ENCODE assay signal across 15 mouse cellular contexts in the genomic region with DNA sequence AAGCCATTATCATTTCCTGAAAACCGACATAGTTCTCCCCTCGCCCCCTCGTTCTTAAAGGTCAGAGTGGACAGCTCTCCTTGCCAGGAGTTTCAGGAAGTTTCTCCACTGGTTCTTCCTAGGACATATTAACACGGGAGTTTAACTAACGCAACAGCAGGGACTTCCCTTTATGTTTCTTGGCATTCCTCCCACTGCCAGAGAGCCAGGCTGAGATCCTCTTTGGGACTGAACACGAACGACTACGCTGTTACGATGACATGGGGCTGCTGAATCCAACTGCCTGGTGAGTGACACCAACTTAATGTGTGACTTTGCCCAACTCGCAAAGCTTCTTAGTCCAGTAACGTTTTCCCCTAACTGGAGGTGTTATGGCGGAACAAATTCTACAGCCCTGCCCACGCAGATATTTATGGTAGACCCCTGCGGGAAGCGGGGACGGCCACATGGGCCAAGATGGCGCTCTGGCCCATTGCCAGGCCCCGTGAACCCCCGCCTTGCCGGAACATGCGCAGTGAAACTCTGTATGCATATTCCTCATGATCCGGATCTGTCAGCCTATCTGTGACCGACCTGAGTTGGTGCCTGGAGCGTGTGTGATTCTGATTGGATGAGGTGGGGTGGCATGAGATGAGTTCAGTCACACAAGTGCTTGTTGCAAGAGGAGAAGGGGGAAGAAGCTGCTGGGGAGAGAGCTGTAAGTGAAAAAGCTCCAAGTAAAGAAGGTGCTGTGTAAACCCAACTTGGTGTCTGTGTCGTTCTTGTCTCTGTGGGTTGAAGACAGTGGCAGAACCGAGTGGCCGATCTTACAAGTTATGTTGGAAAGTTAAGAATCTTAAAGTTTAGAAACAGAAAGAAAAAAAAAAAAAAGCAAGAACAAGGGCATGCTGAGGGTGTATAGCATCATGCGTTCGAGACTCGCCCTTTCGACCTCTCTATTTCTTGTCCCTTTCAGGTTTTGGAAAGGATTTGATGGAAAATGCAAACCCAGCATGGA. TPM values are rescaled to one million over a fixed set of nuclear protein-coding genes. Genes with fewer than 3 reads are reported as not detected.
A peak's percentile ranks its signal among the peaks of the same experiment; 100 is the strongest.
DNase-seq lines count a peak whose midpoint lies in the region; ATAC-seq and TF ChIP-seq lines count a peak whose summit lies in the region.
"Had no signal": no experiment of that assay in that cellular context is flagged by ENCODE, and none has a peak within 500 bp of the region (broad histone marks: within the 10 kb centered on the region; RNA-seq: fewer than 3 reads in every experiment).

No protein-coding gene starts in this region.

- no peaks in the 10 kb centered on the region for H3K27me3 ChIP-seq in lung, embryonic 14.5 days (ENCODE audit: insufficient read depth, low read length)
- no peaks in the 10 kb centered on the region for H3K27me3 ChIP-seq in hindbrain, embryonic 11.5 days (ENCODE audit: control insufficient read depth, insufficient read depth, low read length)
- H3K27me3 ChIP-seq: megakaryocyte, embryonic 14.5 days; Patski had no signal

- no peaks in the 10 kb centered on the region for H3K9me3 ChIP-seq in lung, embryonic 14.5 days (ENCODE audit: low read depth, low read length)
- H3K9me3 ChIP-seq in hindbrain, embryonic 11.5 days (ENCODE audit: control insufficient read depth, low read length) = no peaks in the 10 kb centered on the region
- H3K9me3 ChIP-seq: megakaryocyte, embryonic 14.5 days had no signal

- TF ChIP-seq CTCF in gastrocnemius, adult 2 months (IDR thresholded peaks at IDR 0.05) = no peak
- TF ChIP-seq CTCF in lung, embryonic 14.5 days (IDR thresholded peaks at IDR 0.05; ENCODE audit: low read depth) = no peak

- intact Hi-C loops in gastrocnemius, adult 2 months (cut with DNase I) = no loop called here
- intact Hi-C loops in gastrocnemius, postnatal 36 days (cut with DNase I) = no loop called here

- 82% methylated on average over 31 of the region's 31 CpGs for WGBS in lung, embryonic 14.5 days
- WGBS in hindbrain, embryonic 11.5 days = 92% methylated on average over 31 of the region's 31 CpGs

- ATAC-seq in lung, embryonic 14.5 days (ENCODE audit: insufficient read depth) = no peak
- ATAC-seq in hindbrain, embryonic 11.5 days (ENCODE audit: low FRiP score) = no peak
- ATAC-seq: hindbrain, embryonic 16.5 days had no signal

- H3K27ac ChIP-seq in gastrocnemius, adult 2 months = peak overlapping the region; percentile 38; the same call in 1 of the 2 replicates
- no peak overlapping the region for H3K27ac ChIP-seq in lung, embryonic 14.5 days (ENCODE audit: low read depth)
- no peak overlapping the region for H3K27ac ChIP-seq in hindbrain, embryonic 11.5 days (ENCODE audit: low read depth, low read length)

- no peak for DNase-seq in gastrocnemius, adult 2 months
- no peak for DNase-seq in gastrocnemius, postnatal 36 days
- peak; percentile 42 for DNase-seq in lung, embryonic 14.5 days
- DNase-seq in lung, postnatal 14 days = no peak
- DNase-seq in ZHBTc4 (ENCODE audit: low read depth, low spot score) = peak; percentile 91
- peak; percentile 34 to 36 for DNase-seq in cerebellum, postnatal 36 days
- no peak for DNase-seq in retina, postnatal 1 day
- DNase-seq in hindbrain, embryonic 11.5 days (ENCODE audit: low spot score) = no peak
- DNase-seq: kidney, postnatal 14 days; thymus, postnatal 14 days had no signal

- no peaks in the 10 kb centered on the region for H3K4me1 ChIP-seq in lung, embryonic 14.5 days (ENCODE audit: insufficient read depth)
- H3K4me1 ChIP-seq in hindbrain, embryonic 11.5 days (replicated peaks; ENCODE audit: control insufficient read depth, insufficient read depth, low read length) = no peaks in the 10 kb centered on the region
- H3K4me1 ChIP-seq: megakaryocyte, embryonic 14.5 days had no signal

- peak overlapping the region; percentile 41 for H3K4me3 ChIP-seq in gastrocnemius, adult 2 months
- no peak overlapping the region for H3K4me3 ChIP-seq in lung, embryonic 14.5 days (ENCODE audit: low read depth, low read length)
- H3K4me3 ChIP-seq in hindbrain, embryonic 11.5 days (ENCODE audit: low read depth, low read length) = no peak overlapping the region
- H3K4me3 ChIP-seq: megakaryocyte, embryonic 14.5 days had no signal

- no peak overlapping the region for H3K9ac ChIP-seq in lung, embryonic 14.5 days
- no peak overlapping the region for H3K9ac ChIP-seq in hindbrain, embryonic 11.5 days (ENCODE audit: low read depth, low read length)

- H3K36me3 ChIP-seq in lung, embryonic 14.5 days (ENCODE audit: insufficient read depth) = no peaks in the 10 kb centered on the region
- no peaks in the 10 kb centered on the region for H3K36me3 ChIP-seq in hindbrain, embryonic 11.5 days (ENCODE audit: control insufficient read depth, insufficient read depth, low read length)

- no peak overlapping the region for H3K4me2 ChIP-seq in lung, embryonic 14.5 days
- no peak overlapping the region for H3K4me2 ChIP-seq in hindbrain, embryonic 11.5 days (replicated peaks; ENCODE audit: low read depth, low read length)
- H3K4me2 ChIP-seq: liver, embryonic 11.5 days had no signal

RNA-seq across cellular contexts. Expression of gene Tmem30c, which starts 12.1 kb away (rescaled TPM):
- not detected for total RNA-seq in gastrocnemius, adult 2 months (2021)
- not detected for total RNA-seq in gastrocnemius, postnatal 36 days (2021)
- 0.07 TPM in 1 of 2 replicates, not detected in the other for polyA plus RNA-seq in lung, embryonic 14.5 days (2014; fragmentation: Nextera tagmentation; extraction: Ambion mirVana)
- polyA plus RNA-seq in hindbrain, embryonic 11.5 days (2014; fragmentation: Nextera tagmentation; extraction: Ambion mirVana) = 0.17 and 0.20 TPM in 2 replicates
- polyA plus RNA-seq: heart, embryonic 14.5 days; liver, embryonic 11.5 days; Patski had no signal

RNA-seq across cellular contexts. Expression of gene Tbc1d23, which starts 49.2 kb away (rescaled TPM):
- total RNA-seq in gastrocnemius, adult 2 months (2021) = 10 to 100 TPM; 19.2 to 19.5 TPM
- total RNA-seq in gastrocnemius, postnatal 36 days (2021) = 10 to 100 TPM; 16.4 to 17.6 TPM
- 28.3 and 29.0 TPM in 2 replicates for polyA plus RNA-seq in lung, embryonic 14.5 days (2014; fragmentation: Nextera tagmentation; extraction: Ambion mirVana)
- 26.7 and 33.7 TPM in 2 replicates for polyA plus RNA-seq in hindbrain, embryonic 11.5 days (2014; fragmentation: Nextera tagmentation; extraction: Ambion mirVana)

Comparison
In these comparisons a context has a peak if more than half of its experiments do, and no peak if none do; other contexts are left out.
1. DNase-seq: peak in lung, embryonic 14.5 days (single experiment), ZHBTc4 (single experiment) and cerebellum, postnatal 36 days (2 of 2); none in gastrocnemius, adult 2 months (single experiment), gastrocnemius, postnatal 36 days (0 of 2), lung, postnatal 14 days (single experiment), retina, postnatal 1 day (single experiment) and hindbrain, embryonic 11.5 days (single experiment).